20 mouse cellular contexts compared by ENCODE assay signal in genomic region chr2:142604762-142605161, GRCm38 (mm10).
DNase-seq lines count a peak whose midpoint lies in the region; ATAC-seq and TF ChIP-seq lines count a peak whose summit lies in the region.
"Had no signal": no experiment of that assay in that cellular context is flagged by ENCODE, and none has a peak within 500 bp of the region (broad histone marks: within the 10 kb centered on the region; RNA-seq: fewer than 3 reads in every experiment).

No protein-coding gene starts in this region.

- 0 out of 2 replicates have a peak, but pooled peaks cover 3% of the 10 kb centered on the region for H3K4me1 ChIP-seq in heart, embryonic 10.5 days
- H3K4me1 ChIP-seq in heart, embryonic 11.5 days (ENCODE audit: control insufficient read depth, insufficient read depth, low read length) = no peaks in the 10 kb centered on the region
- H3K4me1 ChIP-seq in lung, embryonic 14.5 days (ENCODE audit: insufficient read depth) = no peaks in the 10 kb centered on the region

- 68% methylated on average over 4 of the region's 4 CpGs for whole genome bisulfite sequencing in heart, embryonic 10.5 days
- WGBS in heart, embryonic 11.5 days (ENCODE audit: insufficient replicate concordance) = 57% methylated on average over 4 of the region's 4 CpGs
- WGBS in lung, embryonic 14.5 days = 61% methylated on average over 4 of the region's 4 CpGs

- ATAC-seq in heart, embryonic 11.5 days (replicated peaks; ENCODE audit: insufficient number of reproducible peaks, low FRiP score, low TSS enrichment) = no peak
- no peak; the same call in 1 of the 2 replicates for ATAC-seq in lung, embryonic 14.5 days (ENCODE audit: insufficient read depth)
- ATAC-seq: CD4-positive, CD25-positive, alpha-beta regulatory T cell, adult 4 months; midbrain, embryonic 16.5 days; Patski had no signal

- H3K4me2 ChIP-seq in heart, embryonic 11.5 days = no peak overlapping the region
- no peak overlapping the region for H3K4me2 ChIP-seq in lung, embryonic 14.5 days
- H3K4me2 ChIP-seq: embryonic facial prominence, embryonic 13.5 days; limb, embryonic 15.5 days; neural tube, embryonic 13.5 days had no signal

- no peak overlapping the region for H3K9ac ChIP-seq in heart, embryonic 11.5 days (ENCODE audit: low read depth, low read length)
- no peak overlapping the region for H3K9ac ChIP-seq in lung, embryonic 14.5 days
- H3K9ac ChIP-seq: embryonic facial prominence, embryonic 13.5 days; limb, embryonic 15.5 days; neural tube, embryonic 13.5 days had no signal

- H3K27ac ChIP-seq in heart, embryonic 10.5 days = no peak overlapping the region
- H3K27ac ChIP-seq in heart, embryonic 11.5 days (ENCODE audit: low read depth, low read length) = no peak overlapping the region
- H3K27ac ChIP-seq in lung, embryonic 14.5 days (ENCODE audit: low read depth) = no peak overlapping the region
- H3K27ac ChIP-seq: embryonic facial prominence, embryonic 13.5 days; limb, embryonic 15.5 days; macrophage; neural tube, embryonic 13.5 days had no signal

- H3K36me3 ChIP-seq in heart, embryonic 10.5 days = no peaks in the 10 kb centered on the region
- no peaks in the 10 kb centered on the region for H3K36me3 ChIP-seq in heart, embryonic 11.5 days (ENCODE audit: control insufficient read depth, insufficient read depth, low read length)
- H3K36me3 ChIP-seq in lung, embryonic 14.5 days (ENCODE audit: insufficient read depth) = no peaks in the 10 kb centered on the region
- H3K36me3 ChIP-seq: embryonic facial prominence, embryonic 13.5 days; limb, embryonic 15.5 days; neural tube, embryonic 13.5 days had no signal

- no peaks in the 10 kb centered on the region for H3K9me3 ChIP-seq in heart, embryonic 10.5 days
- H3K9me3 ChIP-seq in heart, embryonic 11.5 days (replicated peaks; ENCODE audit: control insufficient read depth, low read length) = no peaks in the 10 kb centered on the region
- no peaks in the 10 kb centered on the region for H3K9me3 ChIP-seq in lung, embryonic 14.5 days (ENCODE audit: low read depth, low read length)
- H3K9me3 ChIP-seq: embryonic facial prominence, embryonic 13.5 days; limb, embryonic 15.5 days; neural tube, embryonic 13.5 days had no signal

- peak; percentile 31 for TF ChIP-seq CTCF in lung, embryonic 14.5 days (IDR thresholded peaks at IDR 0.05; ENCODE audit: low read depth)

- no peak overlapping the region for H3K4me3 ChIP-seq in heart, embryonic 10.5 days
- H3K4me3 ChIP-seq in heart, embryonic 11.5 days (ENCODE audit: low read depth, low read length) = no peak overlapping the region
- H3K4me3 ChIP-seq in lung, embryonic 14.5 days (ENCODE audit: low read depth, low read length) = no peak overlapping the region
- H3K4me3 ChIP-seq: embryonic facial prominence, embryonic 13.5 days; limb, embryonic 15.5 days; neural tube, embryonic 13.5 days had no signal

- DNase-seq in heart, embryonic 10.5 days (ENCODE audit: low spot score) = peak; percentile 57
- no peak for DNase-seq in lung, embryonic 14.5 days
- no peak for DNase-seq in lung, postnatal 36 days
- DNase-seq in 416B (ENCODE audit: low read depth) (peak; percentile 26), R1 (ENCODE audit: low read depth, low spot score) (peak; percentile 35)
- no peak for DNase-seq in T-cell, adult 2 months (ENCODE audit: low spot score)
- DNase-seq in right cerebral cortex, postnatal 14 days = no peak
- DNase-seq: adrenal gland, postnatal 14 days; cerebellum, adult 2 months; kidney, adult 11 months; kidney, postnatal 4 days; right cerebral cortex, postnatal 4 days had no signal

- peaks cover 17% of the 10 kb centered on the region for H3K27me3 ChIP-seq in heart, embryonic 10.5 days (ENCODE audit: insufficient read depth, poor library complexity, severe bottlenecking)
- H3K27me3 ChIP-seq in heart, embryonic 11.5 days (ENCODE audit: control insufficient read depth, insufficient read depth, low read length) = no peaks in the 10 kb centered on the region
- H3K27me3 ChIP-seq in lung, embryonic 14.5 days (ENCODE audit: insufficient read depth, low read length) = no peaks in the 10 kb centered on the region
- H3K27me3 ChIP-seq: embryonic facial prominence, embryonic 13.5 days; limb, embryonic 15.5 days; neural tube, embryonic 13.5 days; Patski had no signal

Comparison
In these comparisons a context has a peak if more than half of its experiments do, and no peak if none do; other contexts are left out.
1. DNase-seq: peak in heart, embryonic 10.5 days (single experiment), 416B (single experiment) and R1 (single experiment); none in lung, embryonic 14.5 days (single experiment), lung, postnatal 36 days (single experiment), T-cell, adult 2 months (single experiment) and right cerebral cortex, postnatal 14 days (single experiment).